Mouse (Mus musculus): ENCODE data around the gene Galnt4. TPM values are rescaled to one million over a fixed set of nuclear protein-coding genes. Genes with fewer than 3 reads are reported as not detected.
"Not testable (repeated sequence)": the region's sequence is repeated elsewhere in the genome, so short reads cannot be mapped to it uniquely, and the experiment has no call there.

The Galnt4 gene
- total and polyA plus RNA-seq, 2 experiments from 2014 or later: 3.2 to 3.7 TPM

DNA sequence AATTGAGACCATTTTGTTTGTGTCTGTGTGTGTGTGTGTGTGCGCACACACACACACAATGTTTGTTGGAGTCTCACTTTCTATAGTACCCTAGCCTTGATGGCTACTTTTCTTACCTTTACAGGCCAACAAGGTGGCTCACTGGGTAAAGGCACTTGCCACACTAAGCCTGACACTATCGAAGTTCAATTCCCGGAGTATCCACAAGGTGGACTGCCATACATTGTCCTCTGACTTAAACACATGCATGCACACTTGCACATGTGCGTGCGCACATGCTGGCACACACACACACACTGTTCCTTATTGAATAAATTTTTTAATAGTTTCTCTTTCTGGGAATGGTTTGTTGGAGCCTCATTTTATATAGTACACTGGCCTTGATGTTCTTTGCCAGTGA is 48.8 kb downstream of the Galnt4 start:
- WGBS: 84% methylated on average over 5 of the region's 5 CpGs
- H3K27me3 ChIP-seq (ENCODE audit: control insufficient read depth, insufficient read depth, low read length): no peaks in the 10 kb centered on the region
- no peak overlapping the region for H3K9ac ChIP-seq (replicated peaks; ENCODE audit: low read depth, low read length)
- H3K4me3 ChIP-seq (ENCODE audit: low read depth, low read length): no peak overlapping the region
- no peak for ATAC-seq (ENCODE audit: insufficient read depth, low read depth)
- H3K9me3 ChIP-seq (replicated peaks; ENCODE audit: control insufficient read depth, low read length): no peaks in the 10 kb centered on the region
- no peak for TF ChIP-seq EP300 (IDR thresholded peaks at IDR 0.05; ENCODE audit: low read depth)
- no peak for TF ChIP-seq CTCF (IDR thresholded peaks at IDR 0.05; ENCODE audit: low read depth)
- no peak overlapping the region for H3K27ac ChIP-seq (ENCODE audit: low read depth)
- no peak overlapping the region for H3K4me2 ChIP-seq (ENCODE audit: low read depth, low read length)
- no peaks in the 10 kb centered on the region for H3K4me1 ChIP-seq (ENCODE audit: control insufficient read depth, insufficient read depth)
- no peak for DNase-seq (ENCODE audit: low spot score)
- 0 out of 2 replicates have a peak, but pooled peaks cover 6% of the 10 kb centered on the region for H3K36me3 ChIP-seq (replicated peaks; ENCODE audit: control insufficient read depth, insufficient read depth, low read length)

DNA sequence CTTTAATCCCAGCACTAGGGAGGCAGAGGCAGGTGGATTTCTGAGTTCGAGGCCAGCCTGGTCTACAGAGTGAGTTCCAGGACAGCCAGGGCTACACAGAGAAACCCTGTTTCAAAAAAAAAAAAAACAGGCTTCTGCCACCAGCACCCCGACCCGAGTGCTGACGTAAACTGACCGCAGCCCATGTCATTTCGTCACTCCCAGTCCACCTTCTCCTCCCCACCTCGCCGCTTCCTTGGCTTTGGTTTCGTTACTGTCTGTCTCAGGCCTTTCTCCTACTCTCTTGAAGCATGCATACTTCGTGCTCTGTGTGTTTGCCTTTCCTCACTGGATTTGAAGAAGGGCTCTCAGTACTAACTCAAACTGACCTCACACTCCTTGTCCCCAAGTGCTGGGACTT is 49.7 kb downstream of the Galnt4 start:
- DNase-seq (ENCODE audit: low spot score); H3K27me3 ChIP-seq (ENCODE audit: control insufficient read depth, insufficient read depth, low read length); H3K9ac ChIP-seq (replicated peaks; ENCODE audit: low read depth, low read length); H3K27ac ChIP-seq (ENCODE audit: low read depth); H3K4me3 ChIP-seq (ENCODE audit: low read depth, low read length); H3K36me3 ChIP-seq (replicated peaks; ENCODE audit: control insufficient read depth, insufficient read depth, low read length); ATAC-seq (ENCODE audit: insufficient read depth, low read depth); H3K9me3 ChIP-seq (replicated peaks; ENCODE audit: control insufficient read depth, low read length); H3K4me2 ChIP-seq (ENCODE audit: low read depth, low read length); H3K4me1 ChIP-seq (ENCODE audit: control insufficient read depth, insufficient read depth): not testable (repeated sequence)
- 99% methylated on average over 10 of the region's 10 CpGs for WGBS

DNA sequence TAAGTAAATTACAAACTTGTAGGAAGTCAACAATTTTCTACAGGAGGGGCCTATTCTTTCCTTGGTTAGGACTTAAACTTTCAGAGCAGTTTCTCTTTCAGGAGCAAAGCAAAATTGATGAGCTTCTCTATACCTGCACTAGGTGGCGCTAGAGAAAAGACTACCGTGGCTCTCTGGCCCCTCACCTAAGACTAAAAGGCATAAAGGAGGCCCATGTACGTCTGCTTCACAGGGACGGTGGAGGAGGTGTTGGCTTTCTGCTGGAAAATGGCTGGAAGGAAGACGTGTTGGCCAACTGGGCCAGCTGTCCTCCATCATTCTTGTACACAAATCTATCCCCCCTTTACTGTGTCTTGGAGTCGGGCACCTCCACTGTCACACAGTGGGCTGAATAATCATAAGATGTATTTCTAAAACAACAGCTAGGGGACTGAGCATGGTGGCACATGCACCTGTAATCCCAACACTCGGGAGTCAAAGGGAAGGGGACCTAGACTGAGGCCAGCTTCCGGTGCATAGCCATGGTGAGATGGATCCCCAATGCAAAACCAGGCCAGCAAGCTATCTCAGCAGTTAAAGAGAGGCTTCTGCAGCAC is 54.1 kb downstream of the Galnt4 start:
- WGBS: 41% methylated on average over 8 of the region's 8 CpGs
- DNase-seq (ENCODE audit: low spot score): peak; percentile 59

More for the DNA sequence above, 54.1 kb downstream of the Galnt4 start:
- no peaks in the 10 kb centered on the region for H3K9me3 ChIP-seq (replicated peaks; ENCODE audit: control insufficient read depth, low read length)
- no peaks in the 10 kb centered on the region for H3K27me3 ChIP-seq (ENCODE audit: control insufficient read depth, insufficient read depth, low read length)
- peaks cover 4% of the 10 kb centered on the region; the same call in 1 of the 2 replicates for H3K4me1 ChIP-seq (ENCODE audit: control insufficient read depth, insufficient read depth)
- peak; percentile 24; the same call in 1 of the 2 replicates for ATAC-seq (ENCODE audit: insufficient read depth, low read depth)
- no peak overlapping the region for H3K4me3 ChIP-seq (ENCODE audit: low read depth, low read length)
- H3K36me3 ChIP-seq (replicated peaks; ENCODE audit: control insufficient read depth, insufficient read depth, low read length): no peaks in the 10 kb centered on the region
- H3K27ac ChIP-seq (ENCODE audit: low read depth): no peak overlapping the region
- H3K4me2 ChIP-seq (ENCODE audit: low read depth, low read length): no peak overlapping the region
- no peak overlapping the region for H3K9ac ChIP-seq (replicated peaks; ENCODE audit: low read depth, low read length)
- TF ChIP-seq EP300 (IDR thresholded peaks at IDR 0.05; ENCODE audit: low read depth) (no peak), CTCF (IDR thresholded peaks at IDR 0.05; ENCODE audit: low read depth) (peak; percentile 73)

Other genes starting within 250 kb of the Galnt4 start
- 28.3 and 37.7 TPM in 2 replicates for gene Atp2b1, start 193.8 kb upstream of the Galnt4 start, total RNA-seq (2014; rRNA removed; ENCODE audit: low replicate concordance)
- gene Atp2b1, start 193.8 kb upstream of the Galnt4 start, polyA plus RNA-seq (2015; fragmentation: Nextera tagmentation; extraction: Ambion mirVana): 64.8 and 67.0 TPM in 2 replicates
- gene Poc1b, start 1.1 kb upstream of the Galnt4 start, total RNA-seq (2014; rRNA removed; ENCODE audit: low replicate concordance): 5.2 and 7.4 TPM in 2 replicates
- 3.2 and 3.6 TPM in 2 replicates for gene Poc1b, start 1.1 kb upstream of the Galnt4 start, polyA plus RNA-seq (2015; fragmentation: Nextera tagmentation; extraction: Ambion mirVana)
- gene Phxr2, start 18.2 kb downstream of the Galnt4 start, total RNA-seq (2014; rRNA removed; ENCODE audit: low replicate concordance): not detected in 2 replicates
- gene Phxr2, start 18.2 kb downstream of the Galnt4 start, polyA plus RNA-seq (2015; fragmentation: Nextera tagmentation; extraction: Ambion mirVana): not detected in 2 replicates
- gene Dusp6, start 155.1 kb downstream of the Galnt4 start, total RNA-seq (2014; rRNA removed; ENCODE audit: low replicate concordance): 59.8 and 73.6 TPM in 2 replicates
- 23.2 and 25.8 TPM in 2 replicates for gene Dusp6, start 155.1 kb downstream of the Galnt4 start, polyA plus RNA-seq (2015; fragmentation: Nextera tagmentation; extraction: Ambion mirVana)